Mouse (Mus musculus) effector memory CD4-positive, alpha-beta T cell, adult 7 months (primary cell): ENCODE results near the gene Slfn9. TPM values are rescaled to one million over a fixed set of nuclear protein-coding genes. Genes with fewer than 3 reads are reported as not detected.

ENCODE experiments used
- polyA plus RNA-seq: library from polyadenylated mRNA; unstranded; fragments of 100-300 nt; shearing (Covaris generic); gene quantifications from one replicate; pipeline ENCODE4 v1.2.1, GENCODE M21; 2017

The Slfn9 gene
- polyA plus RNA-seq = 2.9 TPM

GRCm38 (mm10) chr11:82991469-82992166 lies at the start of gene Slfn9:
Slfn9 (minus strand) TSS chr11:82991830.

GRCm38 (mm10) chr11:83020621-83021020 lies 29.0 kb upstream of the Slfn9 start, which contains the start of gene Slfn8:
Slfn8 (minus strand) TSS chr11:83020810.

DNA sequence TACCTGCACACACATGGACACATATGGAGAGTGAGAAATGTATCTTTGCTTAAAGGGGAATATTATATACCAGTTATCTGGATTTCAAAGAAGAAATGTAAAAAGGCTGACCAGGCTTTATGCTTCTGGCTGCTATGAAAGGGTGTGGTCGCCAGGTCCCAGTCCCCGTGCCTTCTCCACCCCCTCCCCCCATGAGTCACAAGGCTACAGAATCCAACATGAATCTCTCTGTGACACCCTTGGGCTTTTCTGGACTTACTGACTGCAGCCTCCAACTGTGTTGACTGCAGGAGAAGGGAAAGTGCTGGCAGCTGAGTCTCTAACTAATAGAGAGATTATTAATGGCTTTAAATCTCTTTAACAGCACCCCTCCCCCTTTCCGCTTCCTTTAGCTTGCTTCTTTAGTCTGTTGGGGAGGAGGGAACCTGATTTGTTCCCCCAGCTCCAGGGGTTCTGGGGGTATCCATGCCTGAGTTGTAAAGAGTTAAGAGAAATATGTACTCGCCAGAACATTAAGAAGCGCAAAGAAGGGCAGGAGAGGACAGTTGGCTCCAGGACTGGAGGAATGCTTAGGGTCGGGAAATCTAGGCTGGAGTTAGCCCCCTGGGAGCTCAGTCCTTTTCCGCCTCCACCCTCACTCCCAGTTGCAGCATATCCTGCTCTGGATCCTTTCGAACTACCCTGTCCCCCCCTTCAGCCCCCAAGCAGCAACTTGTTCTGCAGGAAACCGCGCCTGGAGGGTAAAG lies 40.7 kb downstream of the Slfn9 start, which contains the start of gene Slfn5:
TSS of gene Slfn5 (plus strand) at position 614 of the 746 bp plus-strand sequence.

Other genes starting within 250 kb of the Slfn9 start
- 0.48 TPM for gene Cct6b, start 227.5 kb downstream of the Slfn9 start, polyA plus RNA-seq
- 39.4 TPM for gene Zfp830, start 227.5 kb downstream of the Slfn9 start, polyA plus RNA-seq
- gene Lig3, start 210.7 kb downstream of the Slfn9 start, polyA plus RNA-seq = 25.0 TPM
- gene Rffl, start 120.6 kb downstream of the Slfn9 start, polyA plus RNA-seq = 22.8 TPM
- 11.7 TPM for gene Rad51d, start 101.2 kb downstream of the Slfn9 start, polyA plus RNA-seq
- 0.34 TPM for gene Fndc8, start 99.7 kb downstream of the Slfn9 start, polyA plus RNA-seq
- gene Nle1, start 83.4 kb downstream of the Slfn9 start, polyA plus RNA-seq = 17.9 TPM
- gene Unc45b, start 81.3 kb downstream of the Slfn9 start, polyA plus RNA-seq = 0.18 TPM
- gene Slfn5, start 40.5 kb downstream of the Slfn9 start, polyA plus RNA-seq = 10.5 TPM
- gene Slfn8, start 29.0 kb upstream of the Slfn9 start, polyA plus RNA-seq = 31.4 TPM
- gene Slfn2, start 73.3 kb upstream of the Slfn9 start, polyA plus RNA-seq = 878 TPM
- 104 TPM for gene Slfn1, start 125.0 kb upstream of the Slfn9 start, polyA plus RNA-seq
- not detected for gene Slfn4, start 183.4 kb upstream of the Slfn9 start, polyA plus RNA-seq
- 2.0 TPM for gene Slfn3, start 199.5 kb upstream of the Slfn9 start, polyA plus RNA-seq